Mouse (Mus musculus) stomach, embryonic 16.5 days (tissue): ENCODE data around the gene Uqcrc2. TPM values are rescaled to one million over a fixed set of nuclear protein-coding genes. Genes with fewer than 3 reads are reported as not detected.
A peak's percentile ranks its signal among the peaks of the same experiment; 100 is the strongest.

Experiments used
- ATAC-seq: fragments of 200-750 bp; cut with Nextera tagmentation; 2 replicates; pipeline ENCODE4 v1.8.0; 2017; ENCODE audit warnings: moderate number of reproducible peaks, moderate TSS enrichment; ENCODE audit not compliant: insufficient read depth, low FRiP score
- H3K27ac ChIP-seq: fragments of 300-500 bp; sonication (generic); 2 replicates; pipeline ENCODE4 v1.5.1; 2014; ENCODE audit warnings: low read length
- H3K27me3 ChIP-seq: fragments of 300-500 bp; sonication (generic); 2 replicates; pipeline ENCODE4 v1.6.1; 2014; ENCODE audit warnings: low read length, control low read depth, mixed read lengths; ENCODE audit not compliant: control insufficient read depth, insufficient read depth
- H3K36me3 ChIP-seq: fragments of 300-500 bp; sonication (generic); 2 replicates; pipeline ENCODE4 v1.6.1; 2014; ENCODE audit warnings: low read length; ENCODE audit not compliant: control insufficient read depth, insufficient read depth
- H3K4me1 ChIP-seq: fragments of 300-500 bp; sonication (generic); 2 replicates; pipeline ENCODE4 v1.6.1; 2014; ENCODE audit warnings: low read length, control low read depth, mixed read lengths; ENCODE audit not compliant: control insufficient read depth, insufficient read depth
- H3K4me2 ChIP-seq: fragments of 300-500 bp; sonication (generic); 2 replicates; pipeline ENCODE4 v1.6.1; 2014; ENCODE audit warnings: low read depth, low read length, mixed read lengths
- H3K4me3 ChIP-seq: fragments of 300-500 bp; sonication (generic); replicated peaks from 2 replicates; pipeline ENCODE4 v1.5.1; 2014; ENCODE audit warnings: mild to moderate bottlenecking, low read length
- H3K9ac ChIP-seq: fragments of 300-500 bp; sonication (generic); 2 replicates; pipeline ENCODE4 v1.6.1; 2014; ENCODE audit warnings: low read length
- H3K9me3 ChIP-seq: fragments of 300-500 bp; sonication (generic); replicated peaks from 2 replicates; pipeline ENCODE4 v1.6.1; 2016; ENCODE audit warnings: low read length, control low read depth; ENCODE audit not compliant: control insufficient read depth
- WGBS: fragments of 180-500 bp; shearing (Covaris S2); extraction: QIAGEN DNeasy Blood & Tissue Kit; methylation state at CpG from one replicate; pipeline ENCODE4 v1.1.7; 2014; 5-methylcytosine and 5-hydroxymethylcytosine counted together
- polyA plus RNA-seq: library from polyadenylated mRNA; unstranded; fragments of >200 nt; fragmentation: Nextera tagmentation; extraction: Ambion mirVana; gene quantifications from 2 replicates; pipeline ENCODE4 v1.2.1, GENCODE M21; 2015

Uqcrc2 gene
- polyA plus RNA-seq, 1 experiment from 2014 or later = 235 TPM

- peak overlapping the region; percentile 87; the same call in 1 of the 2 replicates for H3K27ac ChIP-seq
- no peaks in the 10 kb centered on the region for H3K27me3 ChIP-seq
- H3K9me3 ChIP-seq = no peaks in the 10 kb centered on the region
- H3K4me2 ChIP-seq = peak overlapping the region; percentile 81
- peaks cover 9% of the 10 kb centered on the region for H3K4me1 ChIP-seq
- H3K36me3 ChIP-seq = peaks cover 3% of the 10 kb centered on the region; the same call in 1 of the 2 replicates
- peak overlapping the region; percentile 90 for H3K4me3 ChIP-seq
- under 1% methylated on average over 11 of the region's 11 CpGs for WGBS
- ATAC-seq = no peak
- peak overlapping the region; percentile 97 for H3K9ac ChIP-seq
These were observed 845 bp downstream of the Uqcrc2 start for GRCm38 (mm10) chr7:120635821-120636220.

GRCm38 (mm10) chr7:120643217-120643616, 8.2 kb downstream of the Uqcrc2 start:
- peaks cover 17% of the 10 kb centered on the region; the same call in 1 of the 2 replicates for H3K36me3 ChIP-seq
- WGBS = 66% methylated on average over 4 of the region's 4 CpGs
- ATAC-seq = no peak

GRCm38 (mm10) chr7:120647849-120648248, 12.9 kb downstream of the Uqcrc2 start:
- 88% methylated on average over 2 of the region's 2 CpGs for WGBS
- Histone ChIP-seq H3K4me1 (no peaks in the 10 kb centered on the region), H3K9ac (no peak overlapping the region), H3K27ac (no peak overlapping the region), H3K36me3 (peaks cover 32% of the 10 kb centered on the region), H3K27me3 (no peaks in the 10 kb centered on the region), H3K4me2 (no peak overlapping the region), H3K9me3 (no peaks in the 10 kb centered on the region), H3K4me3 (no peak overlapping the region)
- ATAC-seq = no peak

More at GRCm38 (mm10) chr7:120643217-120643616, 8.2 kb downstream of the Uqcrc2 start:
- H3K4me3 ChIP-seq = no peak overlapping the region
- H3K4me1 ChIP-seq = no peaks in the 10 kb centered on the region
- H3K9ac ChIP-seq = no peak overlapping the region
- no peaks in the 10 kb centered on the region for H3K27me3 ChIP-seq
- no peak overlapping the region for H3K27ac ChIP-seq
- no peak overlapping the region for H3K4me2 ChIP-seq
- no peaks in the 10 kb centered on the region for H3K9me3 ChIP-seq

GRCm38 (mm10) chr7:120662079-120662478, 27.1 kb downstream of the Uqcrc2 start:
- WGBS = 87% methylated on average over 4 of the region's 4 CpGs
- H3K36me3 ChIP-seq = peaks cover 14% of the 10 kb centered on the region; the same call in 1 of the 2 replicates
- no peaks in the 10 kb centered on the region for H3K9me3 ChIP-seq
- no peak overlapping the region for H3K9ac ChIP-seq
- H3K27me3 ChIP-seq = no peaks in the 10 kb centered on the region
- H3K27ac ChIP-seq = no peak overlapping the region
- no peak overlapping the region for H3K4me3 ChIP-seq
- no peaks in the 10 kb centered on the region for H3K4me1 ChIP-seq
- H3K4me2 ChIP-seq = no peak overlapping the region
- no peak for ATAC-seq

GRCm38 (mm10) chr7:120670153-120670875, 35.3 kb downstream of the Uqcrc2 start, which contains the start of gene Pdzd9:
Gene Pdzd9 (minus strand): TSS chr7:120670343.
- WGBS = 20% methylated on average over 14 of the region's 14 CpGs
- Histone ChIP-seq H3K36me3 (no peaks in the 10 kb centered on the region), H3K27me3 (no peaks in the 10 kb centered on the region), H3K9me3 (no peaks in the 10 kb centered on the region), H3K4me2 (peak within 1 kb of the TSS; percentile 19; the same call in 1 of the 2 replicates), H3K9ac (no peak within 1 kb of the TSS), H3K4me1 (no peaks in the 10 kb centered on the region), H3K4me3 (no peak within 1 kb of the TSS), H3K27ac (no peak within 1 kb of the TSS)
- ATAC-seq = peak; percentile 17; the same call in 1 of the 2 replicates

- whole genome bisulfite sequencing = 72% methylated on average over 2 of the region's 2 CpGs
- 0 out of 2 replicates have a peak, but pooled peaks cover 1% of the 10 kb centered on the region for H3K4me1 ChIP-seq
- no peak overlapping the region for H3K9ac ChIP-seq
- H3K27me3 ChIP-seq = no peaks in the 10 kb centered on the region
- H3K4me2 ChIP-seq = no peak overlapping the region
- H3K36me3 ChIP-seq = no peaks in the 10 kb centered on the region
- no peaks in the 10 kb centered on the region for H3K9me3 ChIP-seq
- no peak overlapping the region for H3K4me3 ChIP-seq
- H3K27ac ChIP-seq = no peak overlapping the region
- no peak for ATAC-seq
These were observed 36.3 kb downstream of the Uqcrc2 start for GRCm38 (mm10) chr7:120671271-120671670.

- Histone ChIP-seq H3K9me3 (no peaks in the 10 kb centered on the region), H3K4me1 (peaks cover 27% of the 10 kb centered on the region), H3K4me3 (peak within 1 kb of the TSS; percentile 83), H3K9ac (peak within 1 kb of the TSS; percentile 87), H3K4me2 (peak within 1 kb of the TSS; percentile 89), H3K27me3 (no peaks in the 10 kb centered on the region), H3K27ac (peak within 1 kb of the TSS; percentile 73), H3K36me3 (no peaks in the 10 kb centered on the region)
- ATAC-seq = peak; percentile 91
- under 1% methylated on average over 44 of the region's 44 CpGs for WGBS
These were observed 42.1 kb downstream of the Uqcrc2 start, which contains the start of gene Mosmo for GRCm38 (mm10) chr7:120677001-120677643. Gene Mosmo (plus strand): TSS chr7:120677618.

- H3K4me3 ChIP-seq = peak overlapping the region; percentile 83
- WGBS = 1% methylated on average over 42 of the region's 42 CpGs
- H3K9ac ChIP-seq = peak overlapping the region; percentile 87
- ATAC-seq = peak; percentile 65
- peak overlapping the region; percentile 78 for H3K4me2 ChIP-seq
- no peaks in the 10 kb centered on the region for H3K27me3 ChIP-seq
- H3K9me3 ChIP-seq = no peaks in the 10 kb centered on the region
- H3K4me1 ChIP-seq = peaks cover 27% of the 10 kb centered on the region
- no peak overlapping the region for H3K27ac ChIP-seq
- H3K36me3 ChIP-seq = no peaks in the 10 kb centered on the region
These were observed 43.0 kb downstream of the Uqcrc2 start for GRCm38 (mm10) chr7:120677764-120678531.
